Mouse (Mus musculus): Measurements from ENCODE around the gene Cacng7. TPM values are rescaled to one million over a fixed set of nuclear protein-coding genes. Genes with fewer than 3 reads are reported as not detected.
"Not testable (repeated sequence)": the region's sequence is repeated elsewhere in the genome, so short reads cannot be mapped to it uniquely, and the experiment has no call there.

Cacng7 gene
- total RNA-seq, 2 experiments from 2014 or later: 114 to 119 TPM

GRCm38 (mm10) chr7:3389444-3390412 lies 57.0 kb downstream of the Cacng7 start:
- DNase-seq (ENCODE audit: low spot score in 2 of 2): peak; percentile 93 to 95

- DNase-seq (ENCODE audit: low spot score in 2 of 2): peak in 1 of 2 experiments; percentile 50
Observed at GRCm38 (mm10) chr7:3390413-3391080, 57.8 kb downstream of the Cacng7 start, which contains the start of gene Cacng8. Gene Cacng8 (plus strand): TSS chr7:3390683.

GRCm38 (mm10) chr7:3391081-3391451 lies 58.3 kb downstream of the Cacng7 start:
- peak in 1 of 2 experiments; percentile 46 for DNase-seq (ENCODE audit: low spot score in 2 of 2)

- peak in 1 of 2 experiments; percentile 61 for DNase-seq (ENCODE audit: low spot score in 2 of 2)
Observed at GRCm38 (mm10) chr7:3391809-3392208, 59.1 kb downstream of the Cacng7 start.

- DNase-seq (ENCODE audit: low spot score in 2 of 2): no peak
Observed at GRCm38 (mm10) chr7:3397355-3397754, 64.6 kb downstream of the Cacng7 start.

GRCm38 (mm10) chr7:3397797-3398196 lies 65.0 kb downstream of the Cacng7 start:
- no peak for DNase-seq (ENCODE audit: low spot score in 2 of 2)

- not testable (repeated sequence) for DNase-seq (ENCODE audit: low spot score in 2 of 2)
Observed at GRCm38 (mm10) chr7:3398363-3398762, 65.6 kb downstream of the Cacng7 start.

- no peak for DNase-seq (ENCODE audit: low spot score in 2 of 2)
Observed at GRCm38 (mm10) chr7:3399937-3400336, 67.2 kb downstream of the Cacng7 start.

GRCm38 (mm10) chr7:3409729-3410520 lies 77.2 kb downstream of the Cacng7 start:
- DNase-seq (ENCODE audit: low spot score in 2 of 2): no peak

- no peak for DNase-seq (ENCODE audit: low spot score in 2 of 2)
Observed at GRCm38 (mm10) chr7:3411160-3411941, 78.6 kb downstream of the Cacng7 start.

- DNase-seq (ENCODE audit: low spot score in 2 of 2): no peak
Observed at GRCm38 (mm10) chr7:3412036-3412435, 79.3 kb downstream of the Cacng7 start.

- DNase-seq (ENCODE audit: low spot score in 2 of 2): peak in 1 of 2 experiments; percentile 64
Observed at GRCm38 (mm10) chr7:3414888-3415287, 82.1 kb downstream of the Cacng7 start.

GRCm38 (mm10) chr7:3415378-3415777 lies 82.6 kb downstream of the Cacng7 start:
- DNase-seq (ENCODE audit: low spot score in 2 of 2): peak in 1 of 2 experiments; percentile 57

Small RNA genes within 50 kb of the gene (microRNA-seq; reads per million reads assigned to microRNA genes)
- 337 to 425 reads per million in 2 experiments for gene Gm23450

Other genes starting within 250 kb of the Cacng7 start
- not detected for gene AU018091, start 163.8 kb upstream of the Cacng7 start, total RNA-seq (2021)
- gene Nlrp12, start 83.2 kb upstream of the Cacng7 start, total RNA-seq (2021): under 1 TPM; 0.11 to 0.18 TPM
- gene Myadm, start 43.9 kb upstream of the Cacng7 start, total RNA-seq (2021): 10 to 100 TPM; 89.7 to 91.6 TPM
- gene Prkcg, start 43.8 kb upstream of the Cacng7 start, total RNA-seq (2021): 100 to 1,000 TPM; 448 to 472 TPM
- 100 to 1,000 TPM; 294 to 302 TPM for gene Cacng8, start 57.7 kb downstream of the Cacng7 start, total RNA-seq (2021)
- gene Cacng6, start 91.2 kb downstream of the Cacng7 start, total RNA-seq (2021): 1 to 10 TPM in 1 of 2 experiments, under 1 TPM in 1; 0.56 to 1.2 TPM
- not detected for gene Tarm1, start 169.7 kb downstream of the Cacng7 start, total RNA-seq (2021)

Measured in layer of hippocampus, postnatal 10 days (tissue).